Mouse (Mus musculus) embryo, embryonic 10.5 days (tissue): ENCODE results near the gene Psmd11.

Experiments used
- DNase-seq: peaks from one replicate; pipeline ENCODE4 v3.0.0-alpha.2; 2015; ENCODE audit warnings: low spot score

The Psmd11 gene

GRCm38 (mm10) chr11:80482347-80482746, 53.9 kb downstream of the Psmd11 start:
- no peak for DNase-seq

GRCm38 (mm10) chr11:80482921-80483320, 54.5 kb downstream of the Psmd11 start:
- DNase-seq: no peak

DNA sequence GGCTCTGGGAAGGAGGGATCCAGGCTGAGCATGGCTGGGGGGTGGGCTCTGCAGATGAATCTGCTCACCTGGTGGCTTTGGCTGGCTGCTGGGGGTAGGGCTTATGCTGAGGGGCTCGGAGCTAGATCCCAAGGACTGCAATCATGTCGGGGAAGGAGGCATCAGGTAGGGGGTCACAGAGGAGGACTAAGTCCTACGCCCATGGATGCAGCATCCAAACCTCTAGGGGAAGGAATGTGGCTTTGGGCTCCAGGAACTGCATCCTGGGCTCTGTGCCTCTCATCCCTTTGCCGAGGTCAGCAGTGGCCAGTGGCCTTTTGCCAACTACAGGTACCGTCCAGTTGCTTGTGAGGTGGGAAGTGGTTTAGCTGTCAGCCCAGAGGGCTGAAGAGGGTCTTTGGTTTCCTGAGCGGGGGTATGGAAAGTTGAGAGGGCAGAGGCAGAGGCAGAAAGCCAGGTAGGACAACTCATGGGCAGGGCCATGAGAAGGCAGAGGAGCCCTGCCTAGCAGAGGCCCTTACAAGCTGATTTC, 55.2 kb downstream of the Psmd11 start:
- DNase-seq: no peak

- peak; percentile 48 for DNase-seq
Measured at GRCm38 (mm10) chr11:80484191-80484791, 55.9 kb downstream of the Psmd11 start.

DNA sequence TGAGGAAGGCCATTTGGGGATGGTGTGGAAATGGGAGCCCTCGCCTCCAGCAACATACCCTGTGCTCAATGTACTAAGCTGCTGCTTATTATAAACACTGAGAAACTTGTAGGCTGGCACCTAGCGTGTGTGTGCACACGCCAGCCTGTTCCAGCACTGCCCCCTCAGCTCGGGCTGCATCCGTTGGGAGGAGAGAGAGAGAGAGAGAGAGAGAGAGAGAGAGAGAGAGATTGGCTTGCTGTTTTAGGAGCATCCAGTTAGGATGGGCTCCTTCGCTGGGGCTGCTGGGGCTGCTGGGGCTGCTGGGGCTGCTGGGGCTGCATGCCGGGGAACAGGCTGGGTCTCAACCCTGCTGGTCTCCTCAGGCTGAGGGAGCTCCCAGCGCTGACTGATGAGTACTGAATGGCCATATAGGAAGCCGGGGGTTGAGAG, 56.7 kb downstream of the Psmd11 start:
- no peak for DNase-seq

DNA sequence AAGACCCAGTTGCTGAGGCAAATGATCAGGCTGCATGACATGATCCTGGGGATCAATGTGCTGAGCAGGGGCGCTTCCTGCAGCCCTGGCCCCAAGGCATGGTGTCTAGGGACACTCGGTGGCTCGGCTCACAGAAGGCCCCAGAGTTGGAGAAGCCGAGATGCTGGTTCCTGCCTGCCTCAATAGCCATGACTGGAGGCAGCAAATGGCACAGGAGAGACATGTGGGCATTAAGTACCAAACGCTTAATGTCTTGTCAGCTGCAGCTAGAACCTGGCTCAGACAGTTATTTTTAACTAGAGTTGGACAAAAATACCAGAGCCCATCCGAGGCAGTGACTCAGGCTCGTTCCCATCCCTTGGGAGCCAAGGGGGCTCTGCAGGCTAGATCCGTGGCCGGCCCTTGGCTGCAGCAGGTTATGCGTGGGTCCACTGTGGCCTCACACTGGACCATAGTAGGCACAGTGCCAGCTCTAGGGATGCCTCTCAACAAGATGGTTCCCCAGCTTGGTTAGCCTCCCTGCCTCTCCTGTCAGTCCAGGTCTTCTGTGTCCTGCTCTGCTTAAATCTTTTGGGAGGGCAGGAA, 57.3 kb downstream of the Psmd11 start:
- no peak for DNase-seq

- no peak for DNase-seq
Measured at GRCm38 (mm10) chr11:80487904-80488587, 59.6 kb downstream of the Psmd11 start.

DNA sequence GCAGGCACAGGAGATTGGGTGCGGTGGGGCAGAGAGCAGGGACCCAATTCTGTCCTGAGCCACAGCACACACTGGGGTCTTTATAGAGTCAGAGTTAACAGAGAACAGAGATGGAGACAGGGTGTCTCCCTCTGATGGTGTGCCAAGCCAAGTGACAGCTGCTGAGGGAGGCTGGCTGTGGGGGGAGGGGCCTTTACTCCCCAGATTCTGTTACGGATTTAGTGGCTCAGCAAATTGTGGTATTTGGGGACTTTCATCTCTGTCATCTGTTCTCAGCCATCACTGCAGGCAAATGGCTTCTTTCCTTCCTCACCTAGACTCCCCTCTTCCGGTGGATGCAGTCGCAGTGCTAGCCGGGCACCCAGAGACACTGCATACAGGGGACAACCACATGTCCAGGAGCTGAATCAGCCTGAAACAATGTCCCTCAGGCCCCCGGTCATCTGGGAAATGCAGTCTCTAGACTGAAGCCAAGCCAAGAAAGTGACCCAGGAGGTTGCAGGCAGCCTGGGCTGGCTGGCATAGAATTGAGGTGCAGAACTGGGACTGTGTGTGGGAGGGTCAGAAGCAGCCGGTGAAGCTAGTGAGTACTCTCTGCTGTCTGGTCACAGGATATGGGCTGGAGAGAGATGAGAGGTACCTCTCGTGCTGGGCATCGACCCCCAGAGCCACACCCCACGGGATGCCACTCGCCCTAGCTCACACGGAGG, 60.9 kb downstream of the Psmd11 start:
- peak; percentile 36 for DNase-seq

DNA sequence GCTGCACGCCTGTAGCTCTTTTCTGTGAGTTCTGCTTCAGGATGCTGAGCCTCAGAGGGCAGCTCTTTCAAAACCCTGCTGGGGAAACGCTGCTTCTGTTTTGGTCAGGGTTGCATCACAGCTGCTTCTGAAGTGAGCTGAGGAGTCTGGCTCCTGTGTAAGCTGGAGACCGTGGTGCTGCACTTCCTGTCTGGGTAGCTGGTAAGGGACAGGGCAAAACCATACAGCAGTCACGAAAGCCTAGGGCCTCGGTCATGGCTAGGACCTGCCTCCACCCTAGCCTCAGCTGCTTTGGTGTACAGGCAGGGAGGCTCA, 61.4 kb downstream of the Psmd11 start:
- no peak for DNase-seq

DNA sequence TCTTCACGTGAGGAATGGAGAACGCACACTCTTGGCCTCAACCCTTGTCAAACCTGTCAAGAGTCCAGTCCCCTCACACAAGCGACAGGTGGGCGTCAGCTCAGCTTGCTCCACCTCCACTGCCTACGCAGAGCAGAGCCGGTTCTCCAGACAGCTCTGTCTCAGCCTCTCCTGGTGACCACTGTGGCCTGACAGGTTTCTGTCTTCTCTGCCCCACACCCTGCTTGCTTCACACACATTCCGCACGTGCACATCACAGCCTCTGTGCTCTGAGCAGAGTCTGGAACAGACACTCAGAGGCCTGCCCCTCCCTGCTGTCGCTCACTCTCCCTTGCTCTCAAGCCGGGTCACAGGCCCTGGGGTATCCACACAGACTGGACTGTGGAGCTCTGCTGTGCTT, 62.4 kb downstream of the Psmd11 start:
- DNase-seq: no peak

- no peak for DNase-seq
Measured at GRCm38 (mm10) chr11:80493186-80493585, 64.8 kb downstream of the Psmd11 start.

DNA sequence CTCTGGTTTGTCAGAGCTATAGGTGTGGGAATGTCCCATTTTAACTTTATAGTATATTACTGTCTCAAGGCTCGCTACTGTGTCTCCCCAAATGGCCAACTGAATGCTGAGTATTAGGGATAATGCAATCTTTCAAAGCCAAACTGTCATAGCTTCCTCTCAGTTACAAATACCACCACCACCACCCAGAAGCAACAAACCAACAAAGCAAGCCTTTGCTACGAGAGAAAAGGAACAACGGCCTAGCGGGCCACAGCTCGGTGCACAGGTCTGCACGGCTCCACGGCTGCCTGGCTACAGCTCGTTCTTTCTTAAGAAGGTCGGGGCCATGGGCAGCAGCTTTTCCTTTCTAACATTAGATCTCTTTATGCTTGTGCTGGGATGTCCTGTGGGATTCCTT, 66.4 kb downstream of the Psmd11 start:
- no peak for DNase-seq

DNA sequence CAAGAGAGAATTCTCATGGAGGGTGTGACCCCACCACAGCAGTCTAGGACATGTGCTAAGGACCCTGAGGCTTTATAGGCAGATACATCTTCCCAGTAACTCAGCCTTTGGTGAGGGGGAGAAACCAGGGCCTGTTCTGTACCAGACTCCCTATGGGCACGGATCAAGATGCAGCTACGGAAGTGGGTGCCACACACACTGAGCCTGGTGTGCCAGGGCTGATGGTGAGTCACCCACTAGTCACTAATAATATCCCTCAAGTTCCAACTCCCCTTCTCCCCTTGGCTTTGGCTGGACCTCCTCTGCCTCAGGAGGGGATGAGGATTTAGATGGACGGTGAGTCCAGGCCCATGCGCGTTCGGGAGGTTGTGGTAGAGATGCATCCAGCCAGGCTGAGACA, 67.6 kb downstream of the Psmd11 start:
- DNase-seq: no peak

DNA sequence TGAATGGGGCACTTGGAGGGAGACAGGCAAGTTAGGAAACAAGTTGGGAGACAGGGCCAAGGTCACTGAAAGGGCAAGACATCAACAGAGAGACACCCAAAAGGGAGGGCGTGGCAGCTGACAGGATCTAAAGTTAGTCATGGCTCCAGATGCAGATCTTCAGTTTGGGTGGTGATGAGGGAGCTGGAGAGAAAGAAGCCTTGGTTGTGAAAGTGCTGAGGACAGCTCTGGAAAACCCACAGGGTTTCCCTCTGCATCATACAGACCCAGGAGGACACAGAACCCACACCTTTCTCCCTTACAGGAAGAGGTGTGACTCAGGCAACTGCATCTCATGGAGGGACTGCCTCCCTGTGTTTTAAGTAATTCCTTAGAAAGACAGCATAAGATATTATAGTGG, 68.2 kb downstream of the Psmd11 start:
- DNase-seq: no peak

DNA sequence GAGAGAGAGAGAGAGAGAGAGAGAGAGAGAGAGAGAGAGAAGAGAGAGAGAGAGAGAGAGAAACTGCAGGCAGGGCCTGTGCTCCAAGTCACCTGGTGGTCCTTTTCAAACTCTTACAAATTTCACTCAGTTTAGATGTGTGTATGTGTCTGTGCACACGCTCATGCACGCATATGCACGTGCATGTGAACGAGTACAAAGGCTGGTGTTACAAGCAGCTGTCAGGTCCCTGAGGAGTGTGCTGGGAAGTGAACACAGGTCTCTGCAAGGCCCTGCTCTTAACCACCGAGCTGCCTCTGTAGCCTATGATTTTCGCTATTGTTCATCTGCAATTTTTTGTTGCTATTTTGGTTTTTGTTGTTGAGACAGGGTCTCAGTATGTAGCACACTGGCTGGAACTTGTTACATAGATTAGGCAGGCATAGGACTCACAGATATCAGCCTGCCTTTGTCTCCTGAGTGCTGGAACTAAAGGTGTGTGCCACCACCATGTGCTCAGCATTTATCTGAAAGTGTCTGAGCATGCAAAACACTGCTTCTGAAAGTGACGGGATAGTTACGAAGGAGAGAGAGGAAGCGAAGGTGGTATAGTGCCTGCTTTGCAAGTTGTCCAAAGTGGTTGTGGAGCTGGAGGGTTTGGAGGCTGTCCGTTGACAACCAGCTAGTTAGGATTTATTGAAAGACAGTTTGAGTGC, 69.0 kb downstream of the Psmd11 start:
- DNase-seq: no peak

GRCm38 (mm10) chr11:80498328-80499070, 70.1 kb downstream of the Psmd11 start:
- DNase-seq: no peak

DNA sequence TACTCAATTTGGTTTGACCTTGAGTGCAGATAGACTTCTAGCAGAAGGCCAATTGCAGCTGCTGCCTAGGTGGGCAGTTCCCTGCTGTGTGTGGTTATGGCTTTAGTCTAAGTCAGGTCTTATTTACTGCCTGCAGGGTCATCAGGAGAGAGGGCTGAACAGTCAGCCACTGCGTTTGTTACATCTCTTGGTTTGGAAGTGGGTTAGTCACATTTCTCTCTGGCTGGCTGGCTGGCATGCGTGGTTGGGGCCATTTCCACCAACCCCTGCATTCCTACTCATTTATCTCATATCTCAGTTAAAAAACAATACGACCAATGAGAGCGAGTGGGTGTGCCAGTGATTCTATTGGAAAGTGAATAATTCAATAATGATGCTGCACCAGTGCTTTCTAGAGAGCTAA, 71.1 kb downstream of the Psmd11 start:
- no peak for DNase-seq

DNA sequence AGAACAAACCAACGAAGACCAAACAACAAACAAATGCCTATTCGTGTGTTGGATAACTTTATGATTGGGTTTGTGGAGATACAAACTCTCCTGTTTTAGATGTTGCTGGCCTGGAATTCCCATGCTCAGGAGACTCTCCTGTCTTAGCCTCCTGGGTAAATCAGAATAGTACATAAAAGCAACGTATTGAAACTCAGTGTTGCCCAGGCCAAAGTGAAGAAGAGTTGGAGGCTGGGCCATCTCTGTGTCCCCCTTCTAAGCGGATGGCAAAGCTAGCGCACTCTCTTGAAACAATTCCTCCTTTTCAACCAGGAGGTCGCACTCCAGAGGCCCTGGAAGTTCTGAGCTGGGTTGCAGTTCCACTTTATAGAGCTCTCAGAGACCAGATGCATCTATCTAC, 74.9 kb downstream of the Psmd11 start:
- no peak for DNase-seq

- peak; percentile 90 for DNase-seq
Measured at GRCm38 (mm10) chr11:80503726-80504452, 75.5 kb downstream of the Psmd11 start.

GRCm38 (mm10) chr11:80504519-80505385, 76.3 kb downstream of the Psmd11 start:
- DNase-seq: no peak
